Mouse (Mus musculus) left cerebral cortex, adult 9 months (tissue): Measurements from ENCODE around the gene Ephb4.

Experiments
- DNase-seq, 2 experiments: peaks; one replicate each; pipeline ENCODE4 v3.0.0; 2022; ENCODE audit warnings: low spot score in 2 of 2

The Ephb4 gene

GRCm38 (mm10) chr5:137334317-137334716 lies 15.6 kb upstream of the Ephb4 start:
- no peak for DNase-seq

GRCm38 (mm10) chr5:137335066-137335465 lies 14.8 kb upstream of the Ephb4 start:
- no peak for DNase-seq

DNA sequence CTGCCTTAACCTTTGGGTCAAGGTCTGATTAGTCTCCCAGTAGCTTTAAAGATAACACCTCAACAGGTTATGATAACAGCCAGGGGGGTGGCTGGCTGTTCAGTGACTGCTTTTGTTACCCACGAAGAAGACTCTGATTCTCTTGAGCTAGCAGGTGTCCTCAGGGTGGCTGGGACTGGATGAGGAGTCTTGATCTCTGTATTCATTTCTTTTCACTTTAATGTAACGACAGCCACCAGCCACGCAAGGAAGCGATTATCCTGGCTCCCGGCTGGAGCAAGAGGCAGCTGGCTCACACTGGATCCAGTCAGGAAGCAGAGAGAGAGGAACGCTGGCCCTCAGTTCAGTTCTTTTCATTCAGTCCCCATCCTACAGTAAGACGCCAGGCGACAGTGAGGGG lies 12.7 kb upstream of the Ephb4 start:
- DNase-seq = no peak

DNA sequence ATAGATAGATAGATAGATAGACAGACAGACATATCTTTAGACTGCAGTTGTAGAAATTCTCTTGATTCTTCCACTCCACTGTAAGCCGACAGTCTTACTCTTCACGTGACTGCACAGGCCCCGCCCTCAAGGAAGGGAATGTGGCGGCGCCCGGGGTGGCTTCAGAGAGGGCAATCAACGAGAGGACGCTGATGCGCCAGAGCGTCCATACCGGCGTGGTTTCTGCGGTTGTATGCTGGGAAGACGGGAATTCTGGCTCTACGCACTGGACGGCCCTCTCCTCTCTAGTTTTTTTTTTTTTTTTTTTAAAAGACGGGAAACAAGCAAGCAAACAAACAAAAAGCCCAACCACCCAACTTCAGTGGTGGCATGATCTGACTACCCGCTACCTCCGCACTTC lies 11.7 kb upstream of the Ephb4 start:
- DNase-seq = peak; percentile 70 to 93

GRCm38 (mm10) chr5:137338663-137339289 lies 11.1 kb upstream of the Ephb4 start:
- no peak for DNase-seq

DNA sequence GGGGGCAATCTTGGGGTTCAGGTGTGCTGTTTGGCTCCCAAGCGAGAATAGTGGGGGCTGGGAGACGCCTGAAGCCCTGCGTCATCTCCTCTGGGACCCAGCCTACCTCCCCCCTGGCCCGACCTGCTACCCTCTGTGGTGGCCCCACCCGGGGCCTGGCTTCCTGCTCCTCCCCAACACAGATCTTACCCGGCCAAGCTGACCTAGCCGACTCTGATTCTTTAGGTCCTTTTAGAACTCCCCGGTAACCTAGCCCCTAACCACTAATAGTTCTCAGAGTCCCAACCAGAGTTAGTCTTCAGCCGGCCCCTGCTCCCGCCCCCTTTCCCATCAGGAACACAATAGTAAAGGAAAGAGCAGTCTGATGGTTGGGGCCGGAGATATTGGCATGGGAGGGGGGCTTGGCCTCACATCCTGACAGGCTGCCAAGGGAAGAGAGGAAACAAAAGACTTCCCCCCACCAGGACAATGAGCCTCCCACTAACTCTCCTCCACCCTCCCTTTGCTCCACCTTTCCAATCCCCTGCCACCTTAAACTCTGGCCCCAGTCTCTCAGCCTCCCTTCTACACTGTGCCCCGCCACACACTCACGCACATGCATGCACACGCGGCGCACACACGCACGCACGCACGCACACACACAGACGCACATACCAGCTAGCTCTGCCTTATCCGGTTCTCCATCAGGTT lies 10.5 kb upstream of the Ephb4 start:
- DNase-seq = peak in 1 of 2 experiments; percentile 15

- DNase-seq = no peak
Observed at GRCm38 (mm10) chr5:137340222-137340621, 9.7 kb upstream of the Ephb4 start.

DNA sequence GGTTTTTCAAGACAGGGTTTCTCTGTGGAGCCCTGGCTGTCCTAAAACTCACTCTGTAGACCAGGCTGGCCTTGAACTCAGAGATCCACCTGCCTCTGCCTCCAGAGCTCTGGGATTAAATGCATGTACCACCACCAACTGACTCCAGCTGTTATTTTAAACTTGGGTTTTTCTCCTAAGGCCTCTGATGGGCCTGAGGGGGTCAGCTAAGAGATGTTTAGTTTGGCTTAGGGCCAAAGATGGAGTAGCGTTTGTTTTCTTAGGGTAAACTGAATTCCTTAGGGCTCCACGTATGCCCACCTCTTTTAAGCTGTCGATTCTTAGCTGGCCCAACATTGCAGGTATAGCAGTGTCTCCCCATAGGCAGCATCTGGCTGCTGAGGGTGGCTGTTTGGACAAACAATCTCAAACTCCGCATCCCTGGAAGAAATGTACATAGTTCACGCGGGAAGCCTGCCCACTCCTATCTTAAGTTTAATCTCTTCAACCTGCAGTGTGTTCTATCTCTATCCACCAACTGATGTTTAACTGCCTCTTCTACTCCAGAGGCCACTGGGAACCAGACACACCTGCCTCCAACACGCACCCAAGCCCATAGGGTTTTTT lies 7.4 kb upstream of the Ephb4 start:
- DNase-seq = no peak

DNA sequence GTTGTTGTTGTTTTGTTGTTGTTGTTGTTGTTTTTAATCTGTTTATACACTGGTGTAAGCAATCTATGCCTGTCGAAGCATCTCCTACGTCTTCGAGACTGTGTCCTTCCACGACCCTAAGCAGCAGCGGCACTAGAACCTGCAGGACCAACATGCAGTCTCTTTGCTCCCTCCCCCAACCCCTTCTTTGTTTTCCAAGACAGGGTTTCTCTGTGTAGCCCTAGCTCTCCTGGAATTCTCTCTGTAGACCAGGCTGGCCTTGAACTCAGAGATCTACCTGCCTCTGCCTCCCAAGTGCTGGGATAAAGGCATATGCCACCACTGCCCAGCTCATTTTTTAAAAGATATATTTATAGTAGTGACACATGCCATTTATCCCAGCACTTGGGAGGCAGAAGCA lies 6.5 kb upstream of the Ephb4 start:
- no peak for DNase-seq

- DNase-seq = no peak
Observed at GRCm38 (mm10) chr5:137343869-137344268, 6.0 kb upstream of the Ephb4 start.

DNA sequence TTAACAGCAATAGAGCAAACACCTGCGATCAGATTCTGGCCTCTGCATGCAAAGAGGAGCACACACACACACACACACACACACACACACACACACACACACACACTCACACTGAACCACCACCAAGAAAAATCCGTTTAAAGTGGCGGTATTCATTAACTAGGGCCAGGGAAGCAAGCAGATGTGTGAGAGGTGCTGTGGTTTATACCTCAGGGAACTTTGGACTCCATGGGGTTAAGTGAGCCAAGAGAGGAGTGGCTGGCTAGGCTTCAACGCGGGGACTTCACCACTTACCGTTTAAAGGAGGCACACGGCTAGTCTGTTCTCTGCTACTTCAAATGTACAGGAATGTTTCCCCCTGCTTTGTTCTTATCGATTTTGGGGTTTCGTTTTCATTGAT lies 4.1 kb upstream of the Ephb4 start:
- DNase-seq = no peak

- no peak for DNase-seq
Observed at GRCm38 (mm10) chr5:137346388-137346787, 3.5 kb upstream of the Ephb4 start.

DNA sequence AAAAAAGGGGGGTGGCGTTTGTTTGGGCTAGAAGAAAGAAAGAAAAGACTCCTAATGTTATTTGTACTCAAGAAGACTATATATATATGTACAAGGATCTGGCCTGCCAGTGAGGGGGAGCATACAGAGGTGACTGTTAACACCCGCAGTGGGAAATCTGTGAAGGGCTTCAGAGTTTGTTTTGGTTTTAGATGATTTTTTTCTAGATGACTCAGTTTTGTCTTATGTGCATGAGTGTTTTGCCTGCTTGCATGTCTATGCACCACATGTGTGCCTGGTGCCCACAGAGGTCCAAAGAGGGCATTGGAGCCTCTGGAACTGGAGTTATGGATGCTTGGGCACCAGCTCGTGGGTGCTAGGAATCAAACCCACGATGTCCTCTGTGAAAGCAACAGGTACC lies 2.9 kb upstream of the Ephb4 start:
- DNase-seq = no peak

GRCm38 (mm10) chr5:137347856-137348255 lies 2.1 kb upstream of the Ephb4 start:
- no peak for DNase-seq

DNA sequence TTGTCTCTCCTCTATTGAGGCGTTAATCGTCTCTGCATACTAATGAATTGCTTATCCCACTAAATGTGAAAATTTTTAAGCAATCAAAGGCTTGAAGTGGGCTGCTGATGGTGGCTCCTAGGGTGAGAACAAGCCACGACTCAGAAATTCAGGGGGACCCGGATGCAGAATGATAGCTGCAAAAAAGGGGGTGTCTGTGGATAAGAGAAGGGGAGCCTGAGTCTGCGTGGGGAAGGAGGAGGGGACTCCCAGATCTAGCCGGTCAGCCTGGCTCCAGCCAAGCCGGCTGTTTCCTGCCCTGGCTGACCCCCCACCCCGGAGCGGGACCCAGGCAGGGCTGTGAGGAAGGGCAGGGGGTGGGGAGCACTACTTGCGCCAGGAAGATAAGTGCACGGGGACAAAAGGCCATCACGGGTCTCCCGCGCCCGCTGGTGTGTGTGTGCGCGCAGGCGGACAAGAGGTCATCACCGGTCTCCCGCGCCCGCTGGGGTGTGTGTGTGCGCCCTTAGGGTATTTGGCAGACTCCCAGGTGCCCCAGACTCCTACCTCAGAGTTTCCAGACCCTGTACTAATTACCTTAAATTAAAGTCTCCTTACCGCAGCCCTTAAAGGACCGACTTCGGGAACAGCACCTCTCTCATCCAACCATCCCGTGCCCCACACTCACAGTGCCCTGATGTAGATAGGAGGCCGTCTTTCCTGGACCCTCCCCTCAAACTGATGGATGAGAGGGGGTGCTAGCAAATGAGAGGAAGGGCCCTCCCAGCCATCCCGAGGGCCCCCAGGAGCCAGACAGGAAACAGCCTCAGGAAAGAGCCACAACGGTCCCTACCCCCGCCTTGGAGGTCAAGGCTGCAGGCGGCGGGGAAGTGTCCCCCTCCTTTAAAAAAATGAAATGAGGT lies 1.2 kb upstream of the Ephb4 start:
- DNase-seq = no peak

- no peak for DNase-seq
Observed at GRCm38 (mm10) chr5:137350205-137351057, 522 bp downstream of the Ephb4 start.

DNA sequence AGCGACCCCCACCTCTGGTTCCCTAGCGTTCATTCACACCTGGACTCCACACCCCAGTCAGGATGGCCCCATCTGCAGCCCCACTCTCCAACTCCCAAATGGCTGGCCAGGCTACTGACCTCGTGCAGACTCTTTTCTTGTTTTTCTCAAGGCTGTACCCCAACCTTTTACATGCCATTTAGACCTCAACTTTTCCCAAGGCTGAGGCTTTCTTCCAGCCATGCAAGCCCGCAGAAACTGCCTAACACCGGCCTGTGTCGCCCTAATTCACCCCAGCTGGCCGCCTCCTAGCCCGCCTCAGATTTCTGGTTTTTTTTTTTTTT lies 1.1 kb downstream of the Ephb4 start:
- no peak for DNase-seq

DNA sequence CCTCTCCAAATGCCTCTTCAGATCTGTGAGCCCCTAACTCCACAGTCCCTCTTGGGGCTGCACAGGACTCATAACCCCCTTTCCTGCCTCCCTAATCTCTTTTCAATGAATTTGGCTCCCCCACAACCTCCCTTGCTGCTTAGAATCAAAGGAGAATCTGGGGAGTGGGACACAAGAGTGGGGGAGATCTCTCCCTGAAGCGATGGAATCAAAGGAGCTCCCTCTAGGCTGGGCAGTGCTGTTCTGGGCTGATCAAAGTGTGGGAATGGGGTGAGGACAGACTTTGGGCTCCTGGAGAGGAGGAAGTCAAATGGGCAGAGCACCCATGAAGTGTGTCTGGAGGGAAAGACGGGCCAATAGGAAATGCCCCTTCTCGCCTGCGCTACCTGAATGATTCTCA lies 1.5 kb downstream of the Ephb4 start:
- DNase-seq = no peak

DNA sequence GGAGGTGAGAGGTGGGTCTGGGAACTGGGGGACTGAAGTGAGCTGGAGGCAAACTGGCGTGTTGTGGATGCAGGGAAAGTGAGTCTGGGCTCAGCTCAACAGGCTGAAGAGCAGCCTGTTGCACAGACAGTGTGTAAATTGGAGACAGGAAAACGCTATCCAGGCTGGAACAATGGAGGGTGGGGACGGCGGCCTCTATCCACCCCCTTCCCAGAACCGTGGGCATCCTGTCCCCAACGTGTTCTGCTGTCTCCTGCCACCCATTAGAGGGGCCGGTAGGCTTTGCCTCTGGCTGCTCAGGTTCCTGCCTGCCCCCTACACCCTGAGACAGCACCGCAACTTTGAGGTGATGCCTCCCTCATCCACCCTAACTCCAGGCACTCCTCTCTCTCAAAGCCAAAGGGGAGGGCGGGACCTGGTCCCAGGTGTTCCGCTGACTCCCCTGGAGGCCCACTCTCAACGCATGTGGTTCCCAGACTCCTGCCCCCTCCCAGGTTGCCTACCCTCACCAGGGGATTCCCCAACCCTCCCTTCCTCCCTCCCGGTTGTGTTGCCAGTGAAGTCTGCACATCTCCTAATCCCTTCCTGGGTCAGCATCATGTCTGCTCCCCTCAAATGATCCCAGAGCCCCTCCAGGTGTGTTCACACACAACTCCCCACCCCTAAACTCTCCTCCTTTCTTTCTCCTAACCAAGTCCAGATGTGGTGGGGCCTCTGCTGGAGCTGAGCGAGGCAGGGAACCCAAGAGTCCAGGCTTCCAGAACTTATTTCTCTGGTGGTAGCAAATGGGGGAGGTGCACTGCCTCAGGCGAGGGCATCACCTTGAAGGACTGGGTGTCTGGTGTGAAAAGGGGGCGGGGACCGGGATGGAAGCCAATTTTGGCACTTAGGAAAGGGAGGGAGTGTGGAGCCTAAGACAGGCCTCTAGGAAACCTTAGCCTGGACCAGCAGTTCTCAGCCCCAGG lies 2.4 kb downstream of the Ephb4 start:
- DNase-seq = no peak

DNA sequence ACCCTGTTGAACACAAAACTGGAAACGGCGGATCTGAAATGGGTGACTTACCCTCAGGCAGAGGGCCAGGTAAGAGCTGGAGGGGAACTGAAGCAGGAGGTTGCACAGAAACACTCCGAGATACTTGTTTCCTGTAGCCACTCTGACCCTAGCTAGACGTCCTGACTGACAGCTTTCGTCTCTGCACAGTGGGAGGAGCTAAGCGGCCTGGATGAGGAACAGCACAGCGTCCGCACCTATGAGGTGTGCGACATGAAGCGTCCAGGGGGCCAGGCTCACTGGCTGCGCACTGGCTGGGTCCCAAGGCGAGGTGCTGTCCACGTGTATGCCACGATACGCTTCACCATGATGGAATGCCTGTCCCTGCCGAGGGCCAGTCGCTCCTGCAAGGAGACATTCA lies 4.2 kb downstream of the Ephb4 start:
- DNase-seq = no peak
